Mouse (Mus musculus) forebrain, embryonic 16.5 days (tissue): Measurements from ENCODE around the gene Cdc42ep1. TPM values are rescaled to one million over a fixed set of nuclear protein-coding genes. Genes with fewer than 3 reads are reported as not detected.
"Not testable (repeated sequence)": the region's sequence is repeated elsewhere in the genome, so short reads cannot be mapped to it uniquely, and the experiment has no call there.

Experiments
- ATAC-seq: fragments of 200-750 bp; cut with Nextera tagmentation; 2 replicates; pipeline ENCODE4 v1.8.0; 2017; ENCODE audit warnings: mild to moderate bottlenecking, moderate library complexity
- H3K27ac ChIP-seq: fragments of 300-500 bp; sonication (generic); 2 replicates; pipeline ENCODE4 v1.5.1; 2014; ENCODE audit warnings: low read length, control low read depth
- H3K27me3 ChIP-seq: fragments of 300-500 bp; sonication (generic); replicated peaks from 2 replicates; pipeline ENCODE4 v1.6.1; 2014; ENCODE audit warnings: low read length; ENCODE audit not compliant: control insufficient read depth, insufficient read depth
- H3K36me3 ChIP-seq: fragments of 300-500 bp; sonication (generic); 2 replicates; pipeline ENCODE4 v1.6.1; 2014; ENCODE audit not compliant: control insufficient read depth, insufficient read depth
- H3K4me1 ChIP-seq: fragments of 300-500 bp; sonication (generic); replicated peaks from 2 replicates; pipeline ENCODE4 v1.6.1; 2014; ENCODE audit warnings: low read length; ENCODE audit not compliant: control insufficient read depth, insufficient read depth
- H3K4me2 ChIP-seq: fragments of 300-500 bp; sonication (generic); 2 replicates; pipeline ENCODE4 v1.6.1; 2014; ENCODE audit warnings: mild to moderate bottlenecking, low read length, control low read depth
- H3K4me3 ChIP-seq: fragments of 300-500 bp; sonication (generic); replicated peaks from 2 replicates; pipeline ENCODE4 v1.5.1; 2014; ENCODE audit warnings: mild to moderate bottlenecking, low read length, control low read depth
- H3K9ac ChIP-seq: fragments of 300-500 bp; sonication (generic); replicated peaks from 2 replicates; pipeline ENCODE4 v1.6.1; 2014; ENCODE audit warnings: low read depth, low read length, control low read depth
- H3K9me3 ChIP-seq: fragments of 300-500 bp; sonication (generic); 2 replicates; pipeline ENCODE4 v1.6.1; 2016; ENCODE audit warnings: low read length; ENCODE audit not compliant: control insufficient read depth
- WGBS: fragments of 180-500 bp; shearing (Covaris S2); extraction: QIAGEN DNeasy Blood & Tissue Kit; methylation state at CpG from one replicate; pipeline ENCODE4 v1.1.7; 2014; 5-methylcytosine and 5-hydroxymethylcytosine counted together
- polyA plus RNA-seq: library from polyadenylated mRNA; unstranded; fragments of >200 nt; fragmentation: Nextera tagmentation; extraction: Ambion mirVana; gene quantifications from 2 replicates; pipeline ENCODE4 v1.2.1, GENCODE M21; 2015

Gene Cdc42ep1
- polyA plus RNA-seq, 1 experiment from 2014 or later = 9.7 TPM

DNA sequence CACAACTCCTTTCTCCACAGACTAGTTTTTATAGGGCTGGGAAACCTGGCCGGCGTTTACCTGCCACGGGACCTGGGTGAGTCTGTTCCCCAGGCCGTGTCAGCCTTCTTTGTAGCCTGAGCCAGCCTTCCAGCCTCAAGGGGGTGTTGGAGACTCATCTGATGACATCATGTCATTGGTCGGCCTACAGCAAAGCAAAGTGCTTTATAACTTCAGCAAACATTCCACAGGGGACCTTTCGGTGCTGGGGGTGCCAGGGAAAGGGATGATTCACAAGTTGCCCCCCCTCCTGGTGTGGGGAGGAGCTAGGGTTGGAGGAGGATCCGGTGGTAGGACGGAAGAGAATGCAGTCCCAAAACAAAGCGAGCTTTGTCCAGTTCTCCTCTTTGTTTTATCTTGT is 2.4 kb downstream of the Cdc42ep1 start:
- Histone ChIP-seq H3K27me3 (peaks cover 23% of the 10 kb centered on the region), H3K4me1 (peaks cover 25% of the 10 kb centered on the region), H3K4me2 (no peak overlapping the region), H3K4me3 (no peak overlapping the region), H3K36me3 (no peaks in the 10 kb centered on the region), H3K9me3 (no peaks in the 10 kb centered on the region), H3K27ac (no peak overlapping the region), H3K9ac (no peak overlapping the region)
- 27% methylated on average over 9 of the region's 9 CpGs for WGBS
- no peak for ATAC-seq

DNA sequence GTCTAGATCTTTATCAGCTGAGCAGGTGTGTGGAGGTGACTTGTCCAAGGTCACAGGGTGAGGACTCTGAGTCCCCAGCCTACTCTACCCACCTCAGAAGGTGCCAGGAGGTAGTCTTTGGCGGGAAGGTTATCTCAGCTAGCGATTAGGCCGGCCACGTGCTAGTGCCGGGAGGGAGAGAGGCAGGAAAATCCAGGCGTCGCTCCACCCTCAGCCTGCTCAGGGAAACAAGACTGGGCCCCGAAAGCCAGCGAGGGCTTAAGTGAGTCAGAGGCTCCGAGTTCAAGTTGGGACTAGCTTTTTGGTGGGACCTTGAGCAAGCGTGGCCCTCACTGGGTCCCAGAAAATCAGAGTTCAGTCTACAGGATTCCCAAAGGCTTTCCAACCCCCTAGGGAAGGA is 2.9 kb downstream of the Cdc42ep1 start:
- peaks cover 23% of the 10 kb centered on the region for H3K27me3 ChIP-seq
- 67% methylated on average over 11 of the region's 11 CpGs for WGBS

DNA sequence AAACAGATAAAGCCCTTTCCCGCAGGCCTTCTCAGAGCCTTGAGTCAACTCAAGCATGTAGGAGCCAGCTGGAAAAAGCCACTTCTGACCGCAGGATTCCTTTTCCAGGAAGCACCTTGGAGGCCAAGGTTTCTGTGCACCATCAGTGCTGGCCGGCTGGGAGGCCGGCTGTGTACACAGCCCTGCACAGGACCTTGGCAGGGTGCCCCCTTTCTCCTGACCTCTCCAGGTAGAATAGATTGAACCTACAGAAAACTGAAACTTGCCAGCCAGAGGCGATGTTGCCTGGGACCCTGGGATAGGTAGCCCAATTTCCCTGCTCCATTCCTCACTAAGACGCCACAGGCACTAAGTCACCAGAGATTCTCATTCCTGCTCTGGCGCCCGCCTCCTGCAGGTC is 3.4 kb downstream of the Cdc42ep1 start:
- peaks cover 23% of the 10 kb centered on the region for H3K27me3 ChIP-seq
- H3K4me3 ChIP-seq = no peak overlapping the region
- no peak overlapping the region for H3K4me2 ChIP-seq
- no peaks in the 10 kb centered on the region for H3K36me3 ChIP-seq
- H3K27ac ChIP-seq = no peak overlapping the region
- WGBS = 83% methylated on average over 8 of the region's 8 CpGs
- H3K4me1 ChIP-seq = peaks cover 15% of the 10 kb centered on the region
- ATAC-seq = no peak
- no peak overlapping the region for H3K9ac ChIP-seq
- no peaks in the 10 kb centered on the region for H3K9me3 ChIP-seq

More for the DNA sequence above, 2.9 kb downstream of the Cdc42ep1 start:
- no peak overlapping the region for H3K4me2 ChIP-seq
- H3K9ac ChIP-seq = no peak overlapping the region
- H3K9me3 ChIP-seq = no peaks in the 10 kb centered on the region
- no peak overlapping the region for H3K4me3 ChIP-seq
- H3K36me3 ChIP-seq = no peaks in the 10 kb centered on the region
- no peak overlapping the region for H3K27ac ChIP-seq
- ATAC-seq = no peak
- peaks cover 20% of the 10 kb centered on the region for H3K4me1 ChIP-seq

DNA sequence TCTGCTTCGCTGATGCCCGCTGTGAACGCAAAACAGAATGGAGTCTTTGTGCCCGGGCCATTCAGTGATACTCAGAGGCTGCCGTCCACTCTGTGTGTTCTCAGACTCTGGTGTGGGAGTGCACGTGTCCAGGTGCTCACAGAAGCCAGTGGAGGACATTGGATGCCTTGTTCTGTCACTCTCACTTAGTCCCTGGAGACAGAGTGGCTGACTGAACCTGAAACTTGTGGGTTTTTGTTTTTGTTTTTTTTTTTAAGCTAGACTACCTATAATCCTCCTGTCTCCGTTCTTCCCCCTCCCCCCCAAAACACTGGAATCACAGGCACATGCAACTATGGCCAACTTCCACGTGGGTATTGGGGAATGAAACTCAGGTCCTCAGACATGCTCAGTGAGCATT is 3.9 kb downstream of the Cdc42ep1 start:
- Histone ChIP-seq H3K27ac (no peak overlapping the region), H3K9me3 (no peaks in the 10 kb centered on the region), H3K4me1 (peaks cover 13% of the 10 kb centered on the region), H3K4me2 (no peak overlapping the region), H3K4me3 (no peak overlapping the region), H3K9ac (no peak overlapping the region), H3K36me3 (no peaks in the 10 kb centered on the region), H3K27me3 (peaks cover 20% of the 10 kb centered on the region)
- no peak for ATAC-seq
- WGBS = 62% methylated on average over 8 of the region's 8 CpGs

DNA sequence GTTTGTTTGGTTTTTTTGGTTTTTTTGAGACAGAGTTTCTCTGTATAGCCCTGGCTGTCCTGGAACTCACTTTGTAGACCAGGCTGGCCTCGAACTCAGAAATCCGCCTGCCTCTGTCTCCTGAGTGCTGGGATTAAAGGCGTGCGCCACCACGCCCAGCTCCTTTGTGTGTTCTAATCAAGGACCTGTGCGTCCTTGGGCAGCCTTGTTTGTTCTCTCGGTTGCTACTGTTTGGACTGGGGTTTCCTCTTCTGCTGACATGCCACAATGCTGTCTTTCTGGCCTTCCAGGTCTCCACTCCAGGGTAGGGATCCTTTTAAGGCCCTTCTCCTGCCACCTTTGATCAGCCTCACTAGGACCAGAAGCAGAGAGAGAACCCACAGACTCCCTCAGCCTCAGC is 4.4 kb downstream of the Cdc42ep1 start:
- H3K4me1 ChIP-seq = peaks cover 16% of the 10 kb centered on the region
- H3K4me3 ChIP-seq, H3K36me3 ChIP-seq, ATAC-seq, H3K9ac ChIP-seq, H3K27ac ChIP-seq, H3K4me2 ChIP-seq, H3K9me3 ChIP-seq: not testable (repeated sequence)
- WGBS = 80% methylated on average over 6 of the region's 7 CpGs
- peaks cover 18% of the 10 kb centered on the region for H3K27me3 ChIP-seq

DNA sequence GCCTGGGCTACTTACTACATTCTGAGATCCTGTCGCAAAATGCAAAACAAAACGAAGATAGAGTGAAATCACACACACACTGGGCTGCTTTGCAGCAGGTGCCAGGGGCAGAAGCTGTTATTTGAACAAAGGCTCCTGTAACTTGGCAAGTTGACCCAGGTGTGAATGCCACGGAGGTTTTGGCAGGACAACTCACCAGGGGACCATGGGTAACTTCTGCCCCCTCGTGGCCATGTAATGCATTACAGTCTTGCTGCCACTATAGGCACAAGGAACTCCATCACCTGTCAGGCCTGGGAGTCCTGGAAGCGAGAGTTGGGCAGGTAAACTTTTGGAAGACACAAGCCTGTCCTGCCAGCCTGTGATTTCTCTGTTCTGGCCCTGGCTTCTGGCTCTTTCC is 6.0 kb downstream of the Cdc42ep1 start:
- Histone ChIP-seq H3K36me3 (no peaks in the 10 kb centered on the region), H3K9ac (no peak overlapping the region), H3K27me3 (peaks cover 13% of the 10 kb centered on the region), H3K27ac (no peak overlapping the region), H3K9me3 (no peaks in the 10 kb centered on the region), H3K4me1 (peaks cover 7% of the 10 kb centered on the region; the same call in 1 of the 2 replicates), H3K4me2 (no peak overlapping the region), H3K4me3 (no peak overlapping the region)
- no peak for ATAC-seq
- WGBS = 24% methylated on average over 5 of the region's 5 CpGs

DNA sequence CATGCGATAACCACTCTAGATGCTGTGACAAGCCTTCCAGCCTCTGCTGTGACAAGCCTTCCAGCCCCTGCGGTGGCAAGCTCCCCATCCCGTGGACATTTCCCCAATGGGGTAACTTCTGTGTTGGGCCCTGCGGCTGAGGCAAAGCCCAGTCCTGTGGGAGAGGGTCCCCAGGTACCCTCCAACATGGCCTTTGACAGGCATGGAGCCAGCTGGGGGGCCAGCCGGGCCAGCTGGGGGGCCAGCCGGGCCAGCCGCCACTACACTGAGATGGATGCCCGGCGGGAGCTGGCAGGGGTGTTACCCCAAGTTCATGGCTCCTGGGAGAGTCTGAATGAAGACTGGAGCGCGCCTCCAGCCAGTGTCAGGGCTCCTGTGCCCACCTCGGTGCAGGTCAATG is 7.1 kb downstream of the Cdc42ep1 start:
- H3K9ac ChIP-seq = no peak overlapping the region
- WGBS = 88% methylated on average over 12 of the region's 12 CpGs
- no peak overlapping the region for H3K4me2 ChIP-seq
- H3K4me3 ChIP-seq = no peak overlapping the region
- H3K4me1 ChIP-seq = peaks cover 7% of the 10 kb centered on the region; the same call in 1 of the 2 replicates
- peaks cover 4% of the 10 kb centered on the region; the same call in 1 of the 2 replicates for H3K27me3 ChIP-seq
- H3K36me3 ChIP-seq = no peaks in the 10 kb centered on the region
- H3K27ac ChIP-seq = no peak overlapping the region
- H3K9me3 ChIP-seq = no peaks in the 10 kb centered on the region
- ATAC-seq = no peak

DNA sequence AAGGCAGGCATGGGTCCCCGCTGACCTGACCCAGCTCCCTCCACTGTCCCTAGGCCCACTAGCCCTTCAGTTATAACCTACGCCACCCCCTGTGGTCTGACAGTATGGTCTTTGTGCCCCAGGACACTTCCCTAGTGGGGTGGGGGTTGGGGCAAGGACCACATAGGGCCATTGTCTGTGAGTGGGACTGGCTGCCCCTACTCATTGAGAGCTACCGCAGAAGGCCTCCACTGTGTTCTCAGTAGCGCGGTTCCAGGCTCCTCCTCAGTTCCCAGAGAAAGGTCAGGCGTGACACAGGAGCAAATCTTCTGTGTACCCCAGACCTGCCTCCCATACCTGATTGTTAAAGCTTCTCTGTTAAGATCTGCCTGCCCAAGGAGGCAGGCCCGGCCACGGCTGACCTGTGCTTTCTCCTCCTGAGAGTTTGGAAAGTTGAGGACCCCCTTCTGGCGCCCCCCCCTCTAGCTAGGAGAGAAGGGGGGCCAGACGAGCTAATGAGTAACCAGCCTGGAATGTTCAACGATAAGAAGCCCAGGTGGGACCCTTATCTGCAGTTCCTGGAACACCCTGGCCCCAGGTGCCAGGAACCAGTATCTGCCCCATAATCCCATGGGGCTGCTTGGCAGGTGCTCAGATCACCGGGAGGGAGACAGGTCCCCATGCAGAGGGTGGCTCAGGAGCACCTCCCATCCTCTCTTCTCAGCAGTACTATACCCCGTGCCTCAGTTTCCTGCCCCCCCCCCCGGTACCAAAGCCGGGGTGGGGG is 7.8 kb downstream of the Cdc42ep1 start:
- Histone ChIP-seq H3K9me3 (no peaks in the 10 kb centered on the region), H3K4me2 (no peak overlapping the region), H3K27ac (no peak overlapping the region), H3K27me3 (no peaks in the 10 kb centered on the region), H3K9ac (no peak overlapping the region), H3K4me3 (no peak overlapping the region), H3K36me3 (no peaks in the 10 kb centered on the region), H3K4me1 (peaks cover 6% of the 10 kb centered on the region; the same call in 1 of the 2 replicates)
- WGBS = 74% methylated on average over 15 of the region's 15 CpGs
- ATAC-seq = no peak

DNA sequence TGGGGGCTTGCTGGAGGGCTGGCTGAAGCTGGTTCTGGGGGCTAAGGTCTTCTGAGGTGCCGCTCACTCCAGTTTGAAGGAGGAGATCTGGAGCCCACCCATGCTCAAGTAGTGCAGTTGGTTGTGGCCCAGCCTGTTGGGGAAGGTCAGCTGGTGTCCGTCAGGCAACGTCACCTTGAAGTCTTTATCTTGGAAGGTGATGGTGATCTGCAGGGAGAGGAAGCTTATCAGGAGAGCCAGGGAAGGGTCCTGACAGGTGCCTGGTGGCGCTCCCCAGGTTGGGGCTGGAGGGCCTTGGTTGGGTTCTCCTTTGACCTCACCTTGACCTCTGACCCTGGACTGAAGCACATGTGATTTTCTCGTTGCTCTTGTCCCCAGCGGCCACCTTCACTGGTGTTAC is 8.5 kb downstream of the Cdc42ep1 start:
- WGBS = 75% methylated on average over 6 of the region's 6 CpGs
- H3K4me3 ChIP-seq = no peak overlapping the region
- no peaks in the 10 kb centered on the region for H3K9me3 ChIP-seq
- no peak overlapping the region for H3K9ac ChIP-seq
- no peaks in the 10 kb centered on the region for H3K27me3 ChIP-seq
- H3K27ac ChIP-seq = no peak overlapping the region
- peaks cover 5% of the 10 kb centered on the region; the same call in 1 of the 2 replicates for H3K4me1 ChIP-seq
- H3K4me2 ChIP-seq = no peak overlapping the region
- H3K36me3 ChIP-seq = no peaks in the 10 kb centered on the region
- no peak for ATAC-seq
